Mouse (Mus musculus) common myeloid progenitor, adult 5-6 weeks (primary cell): ENCODE measurements at regions not wholly inside any gene's neighbourhood (a gene's known extent, or its start where the extent isn't known, plus 50 kb on each side); places are given as distances from the start of the nearest gene placed in this dataset.

Experiments used
- ATAC-seq: replicated peaks from 2 replicates; pipeline ENCODE4 v1.8.0; 2016; ENCODE audit warnings: low read depth, mild to moderate bottlenecking, moderate TSS enrichment, inconsistent platforms; ENCODE audit not compliant: poor library complexity, severe bottlenecking

- no peak for ATAC-seq
Observed at GRCm38 (mm10) chr13:52399143-52399542, 131.9 kb downstream of the Diras2 start.

DNA sequence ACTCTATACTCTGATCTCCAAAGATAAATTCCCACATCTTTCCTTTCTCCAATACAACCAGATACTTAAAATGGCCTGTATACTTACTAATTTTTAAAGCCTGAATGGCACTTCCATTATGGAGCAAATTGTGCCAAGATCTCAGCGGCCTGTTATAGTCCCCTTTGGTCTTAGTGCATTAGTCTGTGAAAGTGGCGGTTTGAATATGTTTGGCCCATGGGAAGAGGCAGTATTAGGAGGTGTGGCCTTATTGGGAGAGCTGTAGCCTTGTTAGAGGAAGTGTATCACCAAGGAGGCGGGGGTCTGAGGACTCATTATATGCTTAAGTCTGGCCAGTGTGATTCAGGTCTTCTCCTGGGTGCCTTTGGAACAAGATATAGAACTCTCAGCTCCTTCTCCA is 127.3 kb downstream of the Diras2 start:
- no peak for ATAC-seq

- ATAC-seq = no peak
Observed at GRCm38 (mm10) chr13:52416301-52416700, 114.8 kb downstream of the Diras2 start.

- no peak for ATAC-seq
Observed at GRCm38 (mm10) chr13:52422456-52422855, 108.6 kb downstream of the Diras2 start.

- ATAC-seq = no peak
Observed at GRCm38 (mm10) chr13:52428527-52428926, 102.6 kb downstream of the Diras2 start.

DNA sequence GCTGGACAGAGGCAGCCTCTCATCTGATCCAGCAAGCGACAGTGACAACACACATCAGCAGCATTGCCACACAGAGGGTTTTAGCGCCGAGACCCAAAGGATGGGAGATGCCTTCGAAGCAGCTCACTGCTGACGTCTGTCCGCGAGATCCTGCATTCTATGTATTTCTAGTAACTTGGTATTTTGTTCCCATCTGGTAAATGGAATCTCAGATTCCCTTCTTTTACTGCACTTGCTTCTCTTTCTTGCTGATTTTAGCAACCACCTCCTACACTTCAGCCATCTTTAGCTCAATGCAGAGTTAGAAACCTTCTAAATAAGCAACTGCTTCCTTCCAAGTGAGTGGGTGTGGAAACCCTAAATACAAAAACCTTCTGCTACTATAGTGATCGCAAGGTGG is 94.3 kb downstream of the Diras2 start:
- no peak for ATAC-seq

DNA sequence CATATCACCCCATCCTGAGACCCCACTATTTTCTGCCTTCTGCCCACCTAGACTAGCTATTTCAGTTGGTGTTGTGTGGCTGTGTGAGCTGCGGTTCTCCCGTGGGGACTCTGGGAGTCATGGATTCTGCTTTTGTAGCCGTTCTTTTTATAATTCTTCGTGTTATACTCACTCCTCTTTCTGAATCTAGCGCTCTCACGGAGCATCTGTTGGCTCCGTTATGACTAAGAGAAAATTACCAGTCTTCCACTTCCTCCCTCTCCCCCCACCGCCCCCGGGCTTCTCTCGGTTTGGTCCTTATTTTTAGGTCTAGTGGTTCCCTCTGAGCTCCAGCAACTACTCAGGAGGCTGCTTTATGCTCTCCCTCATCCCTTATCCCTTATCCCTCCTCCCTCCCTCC is 85.6 kb downstream of the Diras2 start:
- peak; percentile 68 for ATAC-seq

- 0 out of 2 replicates have a peak, but pooled peaks have one; percentile 36 for ATAC-seq
Observed at GRCm38 (mm10) chr13:52448902-52449301, 82.2 kb downstream of the Diras2 start.

DNA sequence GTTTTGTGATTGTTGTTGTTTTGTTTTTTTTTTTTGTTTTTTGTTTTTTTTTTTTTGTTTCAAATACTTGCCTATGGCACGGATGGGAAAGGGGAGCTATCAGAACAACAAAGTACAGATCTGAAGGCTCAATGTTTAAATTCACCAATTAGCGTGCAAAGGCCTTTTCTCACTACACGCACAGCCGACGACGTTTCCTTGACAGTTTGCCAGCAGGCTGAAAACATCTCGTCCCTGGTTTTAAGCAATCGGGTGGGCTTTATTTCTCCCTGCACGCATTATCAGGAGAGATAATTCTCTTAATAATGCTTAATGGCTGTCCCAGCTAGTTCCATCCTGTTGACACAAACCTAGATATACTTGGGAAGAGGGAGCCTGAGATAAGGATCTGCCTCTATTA is 79.6 kb downstream of the Diras2 start:
- no peak for ATAC-seq

DNA sequence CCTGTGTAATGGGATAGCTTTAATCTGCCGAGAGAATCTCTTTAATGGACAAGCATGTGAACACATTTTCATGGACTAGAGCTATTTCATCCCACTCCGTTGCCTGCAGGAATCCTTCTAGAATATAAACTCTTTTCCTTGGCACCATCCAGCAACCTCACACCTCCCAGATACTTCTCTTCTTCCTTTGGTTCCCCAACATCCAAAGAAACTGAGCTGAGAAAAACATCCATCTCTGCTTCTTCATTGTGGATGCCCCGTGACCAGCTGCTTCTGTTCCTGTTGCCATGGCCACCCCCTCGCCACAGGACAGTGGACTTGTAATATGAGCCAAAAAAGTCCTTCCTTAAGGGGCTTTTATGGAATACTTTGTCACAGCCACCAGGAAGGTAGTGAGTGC is 78.8 kb downstream of the Diras2 start:
- ATAC-seq = no peak
